Mouse (Mus musculus): ENCODE measurements around the gene Gm13691. TPM values are rescaled to one million over a fixed set of nuclear protein-coding genes. Genes with fewer than 3 reads are reported as not detected.

Gene Gm13691
- not detected in 2 replicates for polyA plus RNA-seq (2015; fragmentation: Nextera tagmentation; extraction: Ambion mirVana)

GRCm38 (mm10) chr2:83990253-83990652 lies at the start of gene Gm13691:
Gene Gm13691 (plus strand): TSS chr2:83990553.

DNA sequence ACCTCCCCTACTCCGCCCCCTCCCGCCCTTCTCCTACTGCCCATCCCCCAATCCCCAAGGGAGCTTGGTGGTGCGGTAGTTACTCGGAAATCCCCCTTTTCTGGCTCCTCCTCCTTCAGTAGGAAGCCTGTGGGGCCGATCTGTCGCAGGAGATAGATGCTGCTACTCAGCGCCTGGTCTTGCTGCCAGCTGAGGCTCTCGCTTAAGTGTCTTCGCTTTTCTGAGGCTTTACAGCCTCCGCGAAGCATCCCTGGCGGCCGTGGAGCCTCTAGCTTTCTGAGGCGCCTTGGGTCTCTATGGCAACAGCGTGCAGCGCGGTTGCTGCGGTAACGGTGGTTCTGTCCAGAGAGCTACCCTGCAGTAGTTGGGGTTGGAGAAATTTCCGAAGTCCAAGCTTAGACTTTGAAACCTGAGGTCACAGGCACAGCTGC lies 49.4 kb upstream of the Gm13691 start, which contains the start of gene Zswim2:
Zswim2 (minus strand) TSS at position 298 of the 431 bp plus-strand sequence.

DNA sequence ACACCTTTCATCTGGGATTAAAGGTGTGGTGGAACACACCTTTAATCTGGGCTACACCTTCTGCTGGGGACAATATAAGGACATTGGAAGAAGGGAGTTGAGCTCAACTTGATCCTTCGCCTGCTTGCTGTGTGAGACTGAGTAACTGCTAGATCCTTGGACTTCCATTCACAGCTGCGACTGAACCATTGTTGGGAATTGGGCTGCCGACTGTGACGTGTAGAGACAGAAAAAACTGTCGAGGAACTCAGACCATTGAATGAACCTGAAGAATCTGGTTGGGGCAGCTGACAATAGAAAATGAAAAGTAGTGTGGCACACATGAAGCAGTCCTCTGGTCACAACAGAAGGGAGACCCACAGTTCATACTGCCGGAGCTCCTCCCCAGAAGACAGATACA lies 35.0 kb upstream of the Gm13691 start, which contains the start of gene Gm13698:
Gm13698 (plus strand) TSS at position 301 of the 400 bp plus-strand sequence.

GRCm38 (mm10) chr2:83961203-83961602 lies 29.1 kb upstream of the Gm13691 start, which contains the start of gene Gm13693:
Gene Gm13693 (plus strand): TSS chr2:83961503.

DNA sequence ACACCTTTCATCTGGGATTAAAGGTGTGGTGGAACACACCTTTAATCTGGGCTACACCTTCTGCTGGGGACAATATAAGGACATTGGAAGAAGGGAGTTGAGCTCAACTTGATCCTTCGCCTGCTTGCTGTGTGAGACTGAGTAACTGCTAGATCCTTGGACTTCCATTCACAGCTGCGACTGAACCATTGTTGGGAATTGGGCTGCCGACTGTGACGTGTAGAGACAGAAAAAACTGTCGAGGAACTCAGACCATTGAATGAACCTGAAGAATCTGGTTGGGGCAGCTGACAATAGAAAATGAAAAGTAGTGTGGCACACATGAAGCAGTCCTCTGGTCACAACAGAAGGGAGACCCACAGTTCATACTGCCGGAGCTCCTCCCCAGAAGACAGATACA lies 23.3 kb upstream of the Gm13691 start, which contains the start of gene Gm13695:
Gm13695 (plus strand) TSS at position 301 of the 400 bp plus-strand sequence.

DNA sequence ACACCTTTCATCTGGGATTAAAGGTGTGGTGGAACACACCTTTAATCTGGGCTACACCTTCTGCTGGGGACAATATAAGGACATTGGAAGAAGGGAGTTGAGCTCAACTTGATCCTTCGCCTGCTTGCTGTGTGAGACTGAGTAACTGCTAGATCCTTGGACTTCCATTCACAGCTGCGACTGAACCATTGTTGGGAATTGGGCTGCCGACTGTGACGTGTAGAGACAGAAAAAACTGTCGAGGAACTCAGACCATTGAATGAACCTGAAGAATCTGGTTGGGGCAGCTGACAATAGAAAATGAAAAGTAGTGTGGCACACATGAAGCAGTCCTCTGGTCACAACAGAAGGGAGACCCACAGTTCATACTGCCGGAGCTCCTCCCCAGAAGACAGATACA lies 17.5 kb upstream of the Gm13691 start, which contains the start of gene Gm13696:
Gm13696 (plus strand) TSS at position 301 of the 400 bp plus-strand sequence.

GRCm38 (mm10) chr2:83978633-83979032 lies 11.7 kb upstream of the Gm13691 start, which contains the start of gene Gm13694:
Gene Gm13694 (plus strand): TSS chr2:83978933.

GRCm38 (mm10) chr2:83984443-83984842 lies 5.9 kb upstream of the Gm13691 start, which contains the start of gene Gm13697:
Gene Gm13697 (plus strand): TSS chr2:83984743.

Other genes starting within 250 kb of the Gm13691 start
- gene Fam171b, start 177.9 kb upstream of the Gm13691 start, polyA plus RNA-seq (2015; fragmentation: Nextera tagmentation; extraction: Ambion mirVana) = 4.6 and 5.0 TPM in 2 replicates
- not detected in 2 replicates for gene Zswim2, start 49.3 kb upstream of the Gm13691 start, polyA plus RNA-seq (2015; fragmentation: Nextera tagmentation; extraction: Ambion mirVana)
- not detected in 2 replicates for gene Gm13698, start 34.9 kb upstream of the Gm13691 start, polyA plus RNA-seq (2015; fragmentation: Nextera tagmentation; extraction: Ambion mirVana)
- gene Gm13693, start 29.1 kb upstream of the Gm13691 start, polyA plus RNA-seq (2015; fragmentation: Nextera tagmentation; extraction: Ambion mirVana) = not detected in 2 replicates
- gene Gm13695, start 23.2 kb upstream of the Gm13691 start, polyA plus RNA-seq (2015; fragmentation: Nextera tagmentation; extraction: Ambion mirVana) = not detected in 2 replicates
- gene Gm13696, start 17.4 kb upstream of the Gm13691 start, polyA plus RNA-seq (2015; fragmentation: Nextera tagmentation; extraction: Ambion mirVana) = not detected in 2 replicates
- not detected in 2 replicates for gene Gm13694, start 11.6 kb upstream of the Gm13691 start, polyA plus RNA-seq (2015; fragmentation: Nextera tagmentation; extraction: Ambion mirVana)
- gene Gm13697, start 5.8 kb upstream of the Gm13691 start, polyA plus RNA-seq (2015; fragmentation: Nextera tagmentation; extraction: Ambion mirVana) = not detected in 2 replicates